Mouse (Mus musculus): ENCODE measurements around the gene Cdk14. TPM values are rescaled to one million over a fixed set of nuclear protein-coding genes. Genes with fewer than 3 reads are reported as not detected.

Gene Cdk14
- polyA plus RNA-seq, 1 experiment from 2014 or later, result 33.0 TPM

GRCm38 (mm10) chr5:5055494-5055893 lies 364.6 kb downstream of the Cdk14 start:
- Histone ChIP-seq H3K27ac (no peak overlapping the region), H3K9me3 (no peaks in the 10 kb centered on the region), H3K27me3 (replicated peaks) (no peaks in the 10 kb centered on the region), H3K4me2 (replicated peaks) (no peak overlapping the region), H3K9ac (no peak overlapping the region), H3K4me3 (no peak overlapping the region), H3K36me3 (no peaks in the 10 kb centered on the region), H3K4me1 (no peaks in the 10 kb centered on the region)
- no peak for ATAC-seq (ENCODE audit: low FRiP score, low read depth)
- WGBS, result 59% methylated on average over 1 of the region's 1 CpGs

- no peaks in the 10 kb centered on the region for H3K27me3 ChIP-seq (replicated peaks)
- no peak overlapping the region for H3K4me3 ChIP-seq
- ATAC-seq (ENCODE audit: low FRiP score, low read depth), result no peak
- 45% methylated on average over 1 of the region's 1 CpGs for WGBS
- H3K36me3 ChIP-seq, result no peaks in the 10 kb centered on the region
- H3K9me3 ChIP-seq, result no peaks in the 10 kb centered on the region
- H3K4me1 ChIP-seq, result no peaks in the 10 kb centered on the region
- no peak overlapping the region for H3K27ac ChIP-seq
- H3K4me2 ChIP-seq (replicated peaks), result no peak overlapping the region
- H3K9ac ChIP-seq, result no peak overlapping the region
Measured at GRCm38 (mm10) chr5:5054270-5054669, 365.8 kb downstream of the Cdk14 start.

GRCm38 (mm10) chr5:5044326-5044725 lies 375.8 kb downstream of the Cdk14 start:
- no peak overlapping the region for H3K4me2 ChIP-seq (replicated peaks)
- no peak overlapping the region for H3K9ac ChIP-seq
- 83% methylated on average over 5 of the region's 5 CpGs for WGBS
- H3K36me3 ChIP-seq, result no peaks in the 10 kb centered on the region
- H3K27me3 ChIP-seq (replicated peaks), result no peaks in the 10 kb centered on the region
- no peak overlapping the region for H3K4me3 ChIP-seq
- H3K4me1 ChIP-seq, result no peaks in the 10 kb centered on the region
- no peak overlapping the region for H3K27ac ChIP-seq
- ATAC-seq (ENCODE audit: low FRiP score, low read depth), result no peak
- no peaks in the 10 kb centered on the region for H3K9me3 ChIP-seq

- no peak for ATAC-seq (ENCODE audit: low FRiP score, low read depth)
- Histone ChIP-seq H3K4me1 (no peaks in the 10 kb centered on the region), H3K27ac (no peak overlapping the region), H3K36me3 (no peaks in the 10 kb centered on the region), H3K9me3 (no peaks in the 10 kb centered on the region), H3K4me3 (no peak overlapping the region), H3K4me2 (replicated peaks) (no peak overlapping the region), H3K27me3 (replicated peaks) (no peaks in the 10 kb centered on the region), H3K9ac (no peak overlapping the region)
- 93% methylated on average over 1 of the region's 1 CpGs for whole genome bisulfite sequencing
Measured at GRCm38 (mm10) chr5:5042735-5043134, 377.4 kb downstream of the Cdk14 start.

GRCm38 (mm10) chr5:5041480-5041879 lies 378.6 kb downstream of the Cdk14 start:
- no peak overlapping the region for H3K4me3 ChIP-seq
- no peak overlapping the region for H3K27ac ChIP-seq
- no peaks in the 10 kb centered on the region for H3K36me3 ChIP-seq
- WGBS, result 69% methylated on average over 4 of the region's 4 CpGs
- no peaks in the 10 kb centered on the region for H3K4me1 ChIP-seq
- no peaks in the 10 kb centered on the region for H3K27me3 ChIP-seq (replicated peaks)
- H3K9me3 ChIP-seq, result no peaks in the 10 kb centered on the region
- no peak overlapping the region for H3K4me2 ChIP-seq (replicated peaks)
- no peak overlapping the region for H3K9ac ChIP-seq
- no peak for ATAC-seq (ENCODE audit: low FRiP score, low read depth)

- Histone ChIP-seq H3K27ac (no peak overlapping the region), H3K9ac (no peak overlapping the region), H3K4me1 (no peaks in the 10 kb centered on the region), H3K9me3 (no peaks in the 10 kb centered on the region), H3K27me3 (replicated peaks) (no peaks in the 10 kb centered on the region), H3K36me3 (no peaks in the 10 kb centered on the region), H3K4me3 (no peak overlapping the region), H3K4me2 (replicated peaks) (no peak overlapping the region)
- 44% methylated on average over 4 of the region's 4 CpGs for WGBS
- ATAC-seq (ENCODE audit: low FRiP score, low read depth), result 0 out of 2 replicates have a peak, but pooled peaks have one; percentile 13
Measured at GRCm38 (mm10) chr5:5039700-5040284, 380.3 kb downstream of the Cdk14 start.

GRCm38 (mm10) chr5:5033445-5033844 lies 386.7 kb downstream of the Cdk14 start:
- Histone ChIP-seq H3K4me1 (no peaks in the 10 kb centered on the region), H3K27ac (no peak overlapping the region), H3K36me3 (no peaks in the 10 kb centered on the region), H3K9me3 (no peaks in the 10 kb centered on the region), H3K27me3 (replicated peaks) (no peaks in the 10 kb centered on the region), H3K4me3 (no peak overlapping the region), H3K9ac (no peak overlapping the region), H3K4me2 (replicated peaks) (no peak overlapping the region)
- ATAC-seq (ENCODE audit: low FRiP score, low read depth), result peak; percentile 49; the same call in 1 of the 2 replicates
- WGBS, result 56% methylated on average over 5 of the region's 5 CpGs

- no peak overlapping the region for H3K9ac ChIP-seq
- no peak overlapping the region for H3K27ac ChIP-seq
- ATAC-seq (ENCODE audit: low FRiP score, low read depth), result peak; percentile 81
- H3K9me3 ChIP-seq, result no peaks in the 10 kb centered on the region
- H3K36me3 ChIP-seq, result no peaks in the 10 kb centered on the region
- no peak overlapping the region for H3K4me3 ChIP-seq
- WGBS, result 53% methylated on average over 6 of the region's 6 CpGs
- H3K27me3 ChIP-seq (replicated peaks), result no peaks in the 10 kb centered on the region
- no peaks in the 10 kb centered on the region for H3K4me1 ChIP-seq
- H3K4me2 ChIP-seq (replicated peaks), result no peak overlapping the region
Measured at GRCm38 (mm10) chr5:5032847-5033246, 387.3 kb downstream of the Cdk14 start.

- Histone ChIP-seq H3K9ac (no peak overlapping the region), H3K27me3 (replicated peaks) (no peaks in the 10 kb centered on the region), H3K4me3 (no peak overlapping the region), H3K4me1 (no peaks in the 10 kb centered on the region), H3K27ac (no peak overlapping the region), H3K36me3 (no peaks in the 10 kb centered on the region), H3K4me2 (replicated peaks) (no peak overlapping the region), H3K9me3 (no peaks in the 10 kb centered on the region)
- WGBS, result 83% methylated on average over 11 of the region's 11 CpGs
- no peak for ATAC-seq (ENCODE audit: low FRiP score, low read depth)
Measured at GRCm38 (mm10) chr5:5032446-5032845, 387.7 kb downstream of the Cdk14 start.

GRCm38 (mm10) chr5:5030431-5030830 lies 389.7 kb downstream of the Cdk14 start:
- WGBS, result 84% methylated on average over 2 of the region's 2 CpGs
- Histone ChIP-seq H3K9ac (no peak overlapping the region), H3K27me3 (replicated peaks) (no peaks in the 10 kb centered on the region), H3K36me3 (no peaks in the 10 kb centered on the region), H3K4me2 (replicated peaks) (no peak overlapping the region), H3K4me1 (no peaks in the 10 kb centered on the region), H3K9me3 (no peaks in the 10 kb centered on the region), H3K4me3 (no peak overlapping the region), H3K27ac (no peak overlapping the region)
- ATAC-seq (ENCODE audit: low FRiP score, low read depth), result no peak

GRCm38 (mm10) chr5:5018959-5019358 lies 401.2 kb downstream of the Cdk14 start:
- no peaks in the 10 kb centered on the region for H3K4me1 ChIP-seq
- ATAC-seq (ENCODE audit: low FRiP score, low read depth), result no peak
- whole genome bisulfite sequencing, result 92% methylated on average over 3 of the region's 3 CpGs
- H3K9ac ChIP-seq, result no peak overlapping the region
- no peaks in the 10 kb centered on the region for H3K27me3 ChIP-seq (replicated peaks)
- no peaks in the 10 kb centered on the region for H3K9me3 ChIP-seq
- H3K4me3 ChIP-seq, result no peak overlapping the region
- H3K27ac ChIP-seq, result no peak overlapping the region
- no peaks in the 10 kb centered on the region for H3K36me3 ChIP-seq
- H3K4me2 ChIP-seq (replicated peaks), result no peak overlapping the region

GRCm38 (mm10) chr5:5018242-5018641 lies 401.9 kb downstream of the Cdk14 start:
- H3K36me3 ChIP-seq, result no peaks in the 10 kb centered on the region
- no peak overlapping the region for H3K4me2 ChIP-seq (replicated peaks)
- no peaks in the 10 kb centered on the region for H3K4me1 ChIP-seq
- no peak overlapping the region for H3K9ac ChIP-seq
- no peaks in the 10 kb centered on the region for H3K9me3 ChIP-seq
- WGBS, result 89% methylated on average over 2 of the region's 2 CpGs
- no peak overlapping the region for H3K4me3 ChIP-seq
- H3K27me3 ChIP-seq (replicated peaks), result no peaks in the 10 kb centered on the region
- H3K27ac ChIP-seq, result no peak overlapping the region
- ATAC-seq (ENCODE audit: low FRiP score, low read depth), result no peak

- Histone ChIP-seq H3K9me3 (no peaks in the 10 kb centered on the region), H3K27ac (no peak overlapping the region), H3K4me1 (no peaks in the 10 kb centered on the region), H3K4me2 (replicated peaks) (no peak overlapping the region), H3K4me3 (no peak overlapping the region), H3K9ac (no peak overlapping the region), H3K36me3 (no peaks in the 10 kb centered on the region), H3K27me3 (replicated peaks) (no peaks in the 10 kb centered on the region)
- WGBS, result 91% methylated on average over 3 of the region's 3 CpGs
- ATAC-seq (ENCODE audit: low FRiP score, low read depth), result no peak
Measured at GRCm38 (mm10) chr5:5013783-5014182, 406.3 kb downstream of the Cdk14 start.

Measured in neural tube, embryonic 12.5 days (tissue).